Mouse (Mus musculus) cerebellum, adult 2 months (tissue): Measurements from ENCODE around the gene 2310030G06Rik.

ENCODE experiments used
- CTCF ChIP-seq: fragments of 200-500 bp; IDR thresholded peaks from 2 replicates; pipeline ENCODE4 v1.5.1; 2011; ENCODE audit warnings: low read depth, mild to moderate bottlenecking, control low read depth, low read length, moderate library complexity, borderline replicate concordance; ENCODE audit not compliant: insufficient read depth
- POLR2A ChIP-seq: fragments of 200-500 bp; IDR thresholded peaks from 2 replicates; pipeline ENCODE4 v1.6.1; 2011; ENCODE audit warnings: low read length, control low read depth, borderline replicate concordance; ENCODE audit not compliant: insufficient read depth

DNA sequence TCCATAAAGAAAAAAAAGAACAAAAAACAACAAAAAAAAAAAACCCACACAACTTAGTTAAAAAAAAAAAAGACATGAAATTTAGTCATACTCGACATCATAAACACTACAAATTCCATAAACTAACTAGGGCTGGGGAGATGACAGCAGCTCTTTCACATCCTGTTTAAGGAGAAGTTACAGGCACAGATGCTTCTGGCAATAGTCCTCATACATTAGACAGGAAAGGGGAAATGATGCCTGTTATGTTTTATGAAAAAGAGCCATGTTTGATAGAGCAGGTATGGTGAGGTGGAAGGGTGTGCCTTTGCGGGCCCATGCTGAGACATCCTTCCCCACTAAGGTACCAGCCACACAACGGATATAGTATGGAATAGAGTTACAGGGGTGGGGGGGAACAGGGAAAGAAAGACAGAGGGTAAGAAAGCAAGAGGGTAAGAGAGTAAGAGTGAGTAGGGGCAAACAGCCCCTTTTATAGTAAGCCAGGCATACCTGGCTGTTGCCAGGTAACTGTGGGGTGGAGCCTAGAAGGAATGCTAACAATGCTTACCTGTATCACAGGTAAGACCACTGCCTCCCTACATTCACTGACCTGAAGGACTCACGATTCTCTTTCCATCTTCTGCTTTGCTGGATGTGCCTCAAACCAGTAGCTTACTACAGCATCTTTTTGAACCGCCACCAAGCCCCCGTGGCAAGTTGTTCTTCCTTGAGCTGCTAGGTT, 15.3 kb upstream of the 2310030G06Rik start:
- TF ChIP-seq POLR2A (no peak), CTCF (no peak)
